Mouse (Mus musculus) lung, postnatal 0 days (tissue): ENCODE data around the gene Vcl. TPM values are rescaled to one million over a fixed set of nuclear protein-coding genes. Genes with fewer than 3 reads are reported as not detected.

Source experiments
- ATAC-seq: fragments of 200-750 bp; cut with Nextera tagmentation; 2 replicates; pipeline ENCODE4 v1.8.0; 2017; ENCODE audit warnings: moderate library complexity
- DNase-seq: peaks from one replicate; pipeline ENCODE4 v3.0.0-alpha.2; 2016; ENCODE audit warnings: low spot score
- H3K27ac ChIP-seq: fragments of 300-500 bp; sonication (generic); 2 replicates; pipeline ENCODE4 v1.5.1; 2014; ENCODE audit warnings: antibody characterized with exemption, mild to moderate bottlenecking, low read length, mixed read lengths
- H3K27me3 ChIP-seq: fragments of 300-500 bp; sonication (generic); replicated peaks from 2 replicates; pipeline ENCODE4 v1.6.1; 2014; ENCODE audit warnings: low read length, mixed read lengths; ENCODE audit not compliant: insufficient read depth
- H3K36me3 ChIP-seq: fragments of 300-500 bp; sonication (generic); 2 replicates; pipeline ENCODE4 v1.6.1; 2014; ENCODE audit warnings: low read length, mixed read lengths; ENCODE audit not compliant: insufficient read depth
- H3K4me1 ChIP-seq: fragments of 300-500 bp; sonication (generic); 2 replicates; pipeline ENCODE4 v1.6.1; 2014; ENCODE audit warnings: antibody characterized with exemption, low read depth, low read length, mixed read lengths; ENCODE audit not compliant: insufficient read depth
- H3K4me2 ChIP-seq: fragments of 300-500 bp; sonication (generic); replicated peaks from 2 replicates; pipeline ENCODE4 v1.6.1; 2014; ENCODE audit warnings: low read depth, mild to moderate bottlenecking, low read length, moderate library complexity, mixed read lengths
- H3K4me3 ChIP-seq: fragments of 300-500 bp; sonication (generic); 2 replicates; pipeline ENCODE4 v1.5.1; 2014; ENCODE audit warnings: low read depth, low read length
- H3K9ac ChIP-seq: fragments of 300-500 bp; sonication (generic); replicated peaks from 2 replicates; pipeline ENCODE4 v1.6.1; 2014; ENCODE audit warnings: low read depth, mild to moderate bottlenecking
- H3K9me3 ChIP-seq: fragments of 300-500 bp; sonication (generic); 2 replicates; pipeline ENCODE4 v1.6.1; 2016; ENCODE audit warnings: low read length, mixed read lengths
- CTCF ChIP-seq: IDR thresholded peaks from 2 replicates; pipeline ENCODE4 v1.5.1; 2016; ENCODE audit warnings: antibody characterized with exemption, mild to moderate bottlenecking
- EP300 ChIP-seq: IDR thresholded peaks from 2 replicates; pipeline ENCODE4 v1.6.1; 2016; ENCODE audit warnings: antibody characterized with exemption, mild to moderate bottlenecking, control low read depth
- WGBS: fragments of 180-500 bp; shearing (Covaris S2); extraction: QIAGEN DNeasy Blood & Tissue Kit; methylation state at CpG from one replicate; pipeline ENCODE4 v1.1.7; 2014; 5-methylcytosine and 5-hydroxymethylcytosine counted together
- polyA plus RNA-seq: library from polyadenylated mRNA; unstranded; fragments of >200 nt; fragmentation: Nextera tagmentation; extraction: Ambion mirVana; gene quantifications from 2 replicates; pipeline ENCODE4 v1.2.1, GENCODE M21; 2015

Vcl gene
- polyA plus RNA-seq, 1 experiment from 2014 or later, result 42.8 TPM

- no peak overlapping the region for H3K27ac ChIP-seq
- TF ChIP-seq CTCF (no peak), EP300 (no peak)
- no peak overlapping the region for H3K4me2 ChIP-seq
- no peak overlapping the region for H3K9ac ChIP-seq
- H3K4me3 ChIP-seq, result no peak overlapping the region
- peaks cover 3% of the 10 kb centered on the region; the same call in 1 of the 2 replicates for H3K4me1 ChIP-seq
- H3K9me3 ChIP-seq, result no peaks in the 10 kb centered on the region
- H3K36me3 ChIP-seq, result peaks cover 48% of the 10 kb centered on the region; the same call in 1 of the 2 replicates
- 78% methylated on average over 11 of the region's 11 CpGs for WGBS
- ATAC-seq (no peak), DNase-seq (no peak)
- no peaks in the 10 kb centered on the region for H3K27me3 ChIP-seq
Observed at GRCm38 (mm10) chr14:21029025-21029659, 99.9 kb downstream of the Vcl start.

DNA sequence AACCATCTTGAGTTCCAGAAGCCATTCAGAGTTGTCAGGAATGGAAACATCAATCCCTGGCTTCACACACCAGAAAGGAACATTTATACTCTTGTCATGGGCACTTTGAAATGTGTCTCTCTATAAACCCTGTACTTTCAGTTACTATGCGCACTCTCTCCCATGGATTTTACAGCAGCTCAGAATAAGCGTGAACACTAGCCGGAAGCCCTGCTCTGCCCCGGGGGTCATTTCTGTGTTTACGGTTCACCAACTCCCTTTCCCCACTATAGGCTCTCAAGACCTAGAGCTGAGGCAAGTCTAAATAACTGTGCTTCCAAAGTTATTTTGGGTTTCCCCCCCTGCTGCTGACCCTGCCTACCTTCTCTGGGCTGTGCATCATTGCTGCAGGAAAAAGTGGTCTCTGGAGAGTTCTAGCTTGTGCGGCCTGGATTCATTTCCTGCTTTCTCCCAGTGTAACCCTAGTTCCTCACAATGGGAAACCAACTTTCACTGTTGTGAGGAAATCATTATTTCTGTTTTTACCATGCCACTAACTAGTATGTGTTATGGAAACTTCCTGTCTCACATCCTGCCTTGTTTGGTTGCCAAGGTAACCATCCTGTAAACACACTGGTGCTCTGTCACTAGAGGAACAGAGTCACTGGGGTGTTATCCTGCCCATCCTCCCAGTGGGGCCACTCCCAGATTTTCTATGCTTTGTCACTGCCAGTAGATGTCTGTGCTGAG, 102.7 kb downstream of the Vcl start:
- Histone ChIP-seq H3K27me3 (no peaks in the 10 kb centered on the region), H3K4me2 (no peak overlapping the region), H3K4me3 (no peak overlapping the region), H3K4me1 (peaks cover 3% of the 10 kb centered on the region; the same call in 1 of the 2 replicates), H3K9me3 (no peaks in the 10 kb centered on the region), H3K27ac (peak overlapping the region; percentile 74), H3K9ac (no peak overlapping the region), H3K36me3 (peaks cover 37% of the 10 kb centered on the region)
- peak; percentile 95 for ATAC-seq
- 63% methylated on average over 6 of the region's 6 CpGs for WGBS
- peak; percentile 93 for DNase-seq
- TF ChIP-seq EP300 (peak; percentile 80), CTCF (0 out of 2 replicates have a peak, but pooled peaks have one; percentile 5)

DNA sequence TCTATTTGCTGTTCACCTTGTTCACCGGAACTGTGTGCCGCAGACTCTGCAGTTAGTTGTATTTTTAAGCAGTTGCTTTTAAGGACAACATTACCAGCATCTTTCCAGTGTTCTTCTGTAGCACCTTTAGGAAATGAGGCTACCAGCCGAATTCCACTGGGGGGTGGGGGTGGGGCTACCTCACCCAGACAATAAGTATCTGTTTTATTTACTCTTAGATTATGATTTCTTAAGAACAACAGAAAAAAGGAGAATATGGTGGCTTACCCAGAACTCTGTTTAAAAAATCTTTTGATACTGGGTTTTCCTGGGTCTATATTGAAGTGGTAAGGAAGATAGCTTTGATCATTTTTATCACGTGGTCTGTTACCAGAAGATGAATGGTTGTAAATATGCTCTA, 105.1 kb downstream of the Vcl start:
- Histone ChIP-seq H3K36me3 (peaks cover 15% of the 10 kb centered on the region), H3K4me2 (no peak overlapping the region), H3K9me3 (no peaks in the 10 kb centered on the region), H3K9ac (no peak overlapping the region), H3K4me3 (no peak overlapping the region), H3K27me3 (no peaks in the 10 kb centered on the region), H3K4me1 (peaks cover 3% of the 10 kb centered on the region; the same call in 1 of the 2 replicates), H3K27ac (no peak overlapping the region)
- ATAC-seq (no peak), DNase-seq (no peak)
- 82% methylated on average over 4 of the region's 4 CpGs for WGBS
- TF ChIP-seq EP300 (no peak), CTCF (no peak)

- H3K9me3 ChIP-seq, result no peaks in the 10 kb centered on the region
Observed at GRCm38 (mm10) chr14:21034791-21035190, 105.6 kb downstream of the Vcl start.

GRCm38 (mm10) chr14:21039077-21039476, 109.9 kb downstream of the Vcl start:
- TF ChIP-seq CTCF (no peak), EP300 (0 out of 2 replicates have a peak, but pooled peaks have one; percentile 34)
- H3K9ac ChIP-seq, result no peak overlapping the region
- H3K36me3 ChIP-seq, result peaks cover 11% of the 10 kb centered on the region
- H3K27me3 ChIP-seq, result no peaks in the 10 kb centered on the region
- no peak overlapping the region for H3K4me2 ChIP-seq
- H3K9me3 ChIP-seq, result no peaks in the 10 kb centered on the region
- 49% methylated on average over 12 of the region's 12 CpGs for WGBS
- no peaks in the 10 kb centered on the region for H3K4me1 ChIP-seq
- no peak overlapping the region for H3K27ac ChIP-seq
- peak; percentile 51 for DNase-seq
- no peak overlapping the region for H3K4me3 ChIP-seq
- peak; percentile 57; the same call in 1 of the 2 replicates for ATAC-seq

More at GRCm38 (mm10) chr14:21034791-21035190, 105.6 kb downstream of the Vcl start:
- no peak overlapping the region for H3K4me2 ChIP-seq
- TF ChIP-seq EP300 (no peak), CTCF (no peak)
- H3K4me1 ChIP-seq, result peaks cover 3% of the 10 kb centered on the region; the same call in 1 of the 2 replicates
- WGBS, result 89% methylated on average over 3 of the region's 3 CpGs
- DNase-seq (no peak), ATAC-seq (no peak)
- H3K36me3 ChIP-seq, result peaks cover 16% of the 10 kb centered on the region
- H3K27me3 ChIP-seq, result no peaks in the 10 kb centered on the region
- no peak overlapping the region for H3K4me3 ChIP-seq
- no peak overlapping the region for H3K27ac ChIP-seq
- H3K9ac ChIP-seq, result no peak overlapping the region

GRCm38 (mm10) chr14:21039623-21040022, 110.4 kb downstream of the Vcl start:
- H3K36me3 ChIP-seq, result peaks cover 11% of the 10 kb centered on the region
- H3K9ac ChIP-seq, result no peak overlapping the region
- no peak overlapping the region for H3K4me2 ChIP-seq
- H3K27ac ChIP-seq, result no peak overlapping the region
- ATAC-seq, result no peak
- TF ChIP-seq CTCF (no peak), EP300 (no peak)
- no peak for DNase-seq
- 58% methylated on average over 4 of the region's 4 CpGs for WGBS
- H3K4me1 ChIP-seq, result no peaks in the 10 kb centered on the region
- no peaks in the 10 kb centered on the region for H3K27me3 ChIP-seq
- no peaks in the 10 kb centered on the region for H3K9me3 ChIP-seq
- no peak overlapping the region for H3K4me3 ChIP-seq
